Mouse (Mus musculus) embryo, embryonic 11 days (tissue): Measurements from ENCODE around the gene Ccdc63.
"Not testable (repeated sequence)": the region's sequence is repeated elsewhere in the genome, so short reads cannot be mapped to it uniquely, and the experiment has no call there.

Experiments
- DNase-seq: peaks from one replicate; pipeline ENCODE4 v3.0.0-alpha.2; 2015

Ccdc63 gene

DNA sequence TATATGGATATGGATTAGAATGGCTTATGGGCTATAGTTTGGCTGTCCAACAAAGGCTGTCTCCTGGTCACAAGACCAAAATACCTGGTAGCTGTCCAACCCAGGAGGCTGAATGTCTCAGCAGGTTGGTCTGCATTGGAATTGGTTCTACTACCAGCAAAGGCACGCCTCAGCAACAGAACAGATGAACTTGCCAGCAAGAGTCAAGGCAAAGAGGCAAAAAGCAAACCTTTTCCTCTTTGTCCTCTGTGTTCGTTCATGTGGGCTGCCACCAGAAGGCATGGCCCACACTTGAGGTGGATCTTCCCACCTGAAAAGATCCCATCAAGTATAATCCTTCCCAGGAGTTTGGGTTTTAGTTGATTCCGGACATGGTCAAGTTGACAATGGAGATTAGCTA lies at the start of gene Ccdc63:
Gene Ccdc63, minus strand, starts transcription at position 101 of the 400 bp plus-strand sequence.
- DNase-seq = no peak

- no peak for DNase-seq
Measured at GRCm38 (mm10) chr5:122189115-122189514, 48.5 kb upstream of the Ccdc63 start.

GRCm38 (mm10) chr5:122184858-122185257 lies 44.2 kb upstream of the Ccdc63 start:
- DNase-seq = not testable (repeated sequence)

DNA sequence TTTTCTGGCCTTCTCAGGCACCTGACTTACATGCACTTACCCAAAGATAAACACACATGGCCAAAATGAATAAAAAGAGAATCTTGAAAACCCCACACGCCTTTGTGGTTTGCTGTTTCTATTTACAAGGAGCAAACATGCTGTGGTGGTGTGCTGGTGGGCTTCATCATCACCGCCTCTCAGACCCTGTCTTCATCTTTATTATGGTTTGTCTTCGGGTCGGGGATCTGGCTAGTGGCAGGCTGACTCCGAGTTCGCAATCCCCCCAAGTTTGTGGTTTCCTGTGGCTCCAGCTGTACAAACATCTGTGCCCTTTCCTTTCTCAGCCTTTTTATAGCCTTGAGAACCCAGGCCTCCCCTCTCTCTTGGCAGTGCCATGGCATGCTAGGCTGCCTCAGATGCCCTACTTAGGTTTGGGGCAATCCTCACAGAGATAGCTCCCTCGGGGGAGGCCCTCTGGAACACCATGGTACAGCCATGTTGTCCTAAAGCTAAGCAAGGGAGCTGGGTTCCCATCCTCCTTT lies 43.7 kb upstream of the Ccdc63 start:
- no peak for DNase-seq

DNA sequence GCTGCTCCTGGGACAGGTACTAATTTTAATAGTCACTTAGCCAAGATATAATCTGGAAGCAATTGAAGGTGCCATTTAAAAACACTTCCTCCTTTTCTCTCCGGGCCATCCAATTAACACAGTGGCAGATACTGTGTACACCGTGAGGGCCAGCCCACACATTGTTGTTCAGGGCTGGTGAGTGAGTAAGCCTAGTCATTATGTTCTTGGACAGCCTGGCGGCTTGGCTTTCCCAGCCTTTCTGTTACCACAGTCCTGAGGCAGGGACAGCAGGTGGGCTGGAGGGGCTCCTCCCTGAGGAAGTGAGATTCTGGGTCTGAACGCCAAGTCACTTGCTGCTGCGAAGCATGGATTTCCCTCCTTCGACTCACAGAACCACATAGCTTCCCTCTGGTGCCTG lies 39.0 kb upstream of the Ccdc63 start:
- DNase-seq = no peak

GRCm38 (mm10) chr5:122176398-122176797 lies 35.8 kb upstream of the Ccdc63 start:
- peak; percentile 69 for DNase-seq

DNA sequence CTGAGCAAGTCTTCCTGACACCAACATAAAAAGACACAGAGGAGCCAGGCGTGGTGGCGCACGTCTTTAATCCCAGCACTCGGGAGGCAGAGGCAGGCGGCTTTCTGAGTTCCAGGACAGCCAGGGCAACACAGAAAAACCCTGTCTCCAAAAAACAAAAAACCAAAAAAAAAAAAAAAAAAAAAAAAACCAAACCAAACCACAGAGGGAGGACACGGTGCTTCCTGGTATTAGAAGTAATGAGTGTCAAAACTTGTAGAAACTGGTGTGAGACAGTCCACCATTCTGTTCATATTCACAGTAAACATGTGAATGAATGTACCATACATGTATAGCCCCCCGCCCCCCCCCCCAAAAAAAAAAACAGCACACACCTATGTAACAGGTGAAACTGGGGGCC lies 35.3 kb upstream of the Ccdc63 start:
- DNase-seq = no peak

GRCm38 (mm10) chr5:122175402-122175801 lies 34.8 kb upstream of the Ccdc63 start:
- no peak for DNase-seq

DNA sequence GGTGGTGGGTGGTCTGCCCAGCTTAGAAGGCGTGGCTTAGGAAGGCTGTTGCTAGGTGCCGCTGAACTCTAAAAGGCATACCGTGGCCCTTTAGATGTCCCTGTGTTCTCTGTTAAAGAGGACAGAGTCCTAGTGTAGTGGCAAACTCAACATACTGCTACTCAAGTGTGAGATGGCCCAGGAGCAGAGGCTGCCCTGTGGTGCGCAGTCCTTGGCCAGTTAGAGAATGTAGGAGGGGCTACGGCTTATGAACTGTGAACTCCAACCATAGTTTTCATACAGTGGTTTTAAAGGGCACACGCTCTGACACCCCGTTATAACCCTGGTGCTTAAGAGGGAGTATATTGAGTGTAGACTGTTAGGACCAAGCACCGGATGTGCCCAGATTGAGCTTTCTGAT lies 30.4 kb upstream of the Ccdc63 start:
- DNase-seq = no peak

DNA sequence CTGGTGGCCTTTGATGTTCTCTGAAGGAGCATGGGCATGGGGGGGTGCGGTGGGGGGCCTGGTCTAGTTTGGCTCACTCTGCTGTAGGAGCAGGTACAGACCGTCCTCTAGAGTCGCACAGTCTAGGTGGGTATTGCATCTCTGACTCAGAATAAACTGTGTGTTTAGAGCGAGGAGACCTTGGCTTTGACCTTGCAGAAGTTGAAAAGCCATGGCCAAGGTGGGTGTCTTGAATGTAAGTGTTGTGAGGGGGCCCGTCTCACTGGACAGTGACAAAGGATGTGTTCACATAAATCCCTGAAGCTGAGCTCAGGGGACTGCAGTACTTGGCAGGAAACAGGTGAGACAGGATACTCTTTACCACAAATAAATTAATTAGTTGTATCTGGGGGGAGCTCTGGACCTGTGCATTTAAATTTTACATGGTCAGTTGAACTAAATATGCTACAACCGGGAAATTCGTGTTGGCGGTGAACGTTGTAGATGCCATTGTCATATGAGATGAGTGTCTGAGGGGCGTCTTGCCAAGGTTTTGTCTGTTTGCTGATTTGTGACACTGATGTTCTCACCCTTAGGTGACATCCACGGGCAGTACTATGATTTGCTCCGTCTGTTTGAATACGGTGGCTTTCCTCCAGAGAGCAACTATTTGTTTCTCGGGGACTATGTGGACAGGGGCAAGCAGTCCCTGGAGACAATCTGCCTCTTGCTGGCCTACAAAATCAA lies 27.9 kb upstream of the Ccdc63 start:
- no peak for DNase-seq

- DNase-seq = no peak
Measured at GRCm38 (mm10) chr5:122166636-122167161, 26.1 kb upstream of the Ccdc63 start.

DNA sequence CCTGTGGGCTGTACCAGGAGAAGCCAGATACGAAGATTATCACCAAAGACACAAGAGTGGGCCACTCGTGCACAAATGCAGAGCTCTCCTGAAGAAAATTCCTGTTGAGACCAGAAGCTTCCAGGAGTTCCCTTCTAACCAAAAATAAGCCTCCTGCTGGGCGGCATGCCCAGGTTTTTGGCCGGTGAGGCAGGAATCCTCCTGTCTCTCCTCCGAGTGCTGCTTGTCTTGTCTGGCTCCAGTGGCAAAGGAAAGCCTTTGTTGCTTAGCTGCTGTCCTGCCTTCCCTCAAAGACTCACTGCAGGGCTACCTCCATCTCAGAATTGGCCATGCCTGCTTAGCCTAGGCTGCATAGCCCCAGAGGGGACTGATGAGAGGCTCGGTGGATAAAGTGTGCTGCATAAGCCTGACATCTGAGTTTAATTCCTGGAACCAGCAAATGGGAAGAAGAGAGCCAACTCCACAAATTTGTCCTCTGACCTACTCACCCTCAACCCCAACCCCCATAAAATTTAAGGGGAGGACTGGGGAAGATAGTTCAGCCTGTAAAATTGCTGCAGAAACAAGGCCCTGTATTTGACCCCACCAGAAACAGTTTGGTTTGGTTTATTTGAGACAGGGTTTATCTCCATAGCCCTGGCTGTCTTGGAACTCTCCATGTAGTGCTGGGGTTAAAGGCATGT lies 24.8 kb upstream of the Ccdc63 start:
- no peak for DNase-seq

- no peak for DNase-seq
Measured at GRCm38 (mm10) chr5:122164011-122164410, 23.4 kb upstream of the Ccdc63 start.

DNA sequence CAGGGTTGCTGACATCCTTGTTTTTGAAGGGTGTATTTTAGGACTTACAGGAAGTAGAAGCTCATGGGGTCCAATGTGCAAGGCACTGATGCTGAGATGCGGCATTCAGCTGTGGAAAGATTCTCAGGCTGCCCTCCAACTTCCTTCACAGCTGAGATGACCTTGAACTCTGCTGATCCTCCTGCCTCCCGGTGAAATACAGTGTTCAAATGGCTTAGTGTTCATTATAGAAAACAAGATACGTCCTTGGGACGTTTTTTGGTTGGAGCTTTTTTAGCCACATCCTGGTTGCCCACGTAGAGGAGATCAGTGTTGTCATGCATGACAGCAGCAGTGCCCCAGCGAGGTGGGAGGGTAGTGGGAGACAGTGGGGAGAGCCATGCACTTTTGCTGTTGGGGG lies 22.6 kb upstream of the Ccdc63 start:
- no peak for DNase-seq

DNA sequence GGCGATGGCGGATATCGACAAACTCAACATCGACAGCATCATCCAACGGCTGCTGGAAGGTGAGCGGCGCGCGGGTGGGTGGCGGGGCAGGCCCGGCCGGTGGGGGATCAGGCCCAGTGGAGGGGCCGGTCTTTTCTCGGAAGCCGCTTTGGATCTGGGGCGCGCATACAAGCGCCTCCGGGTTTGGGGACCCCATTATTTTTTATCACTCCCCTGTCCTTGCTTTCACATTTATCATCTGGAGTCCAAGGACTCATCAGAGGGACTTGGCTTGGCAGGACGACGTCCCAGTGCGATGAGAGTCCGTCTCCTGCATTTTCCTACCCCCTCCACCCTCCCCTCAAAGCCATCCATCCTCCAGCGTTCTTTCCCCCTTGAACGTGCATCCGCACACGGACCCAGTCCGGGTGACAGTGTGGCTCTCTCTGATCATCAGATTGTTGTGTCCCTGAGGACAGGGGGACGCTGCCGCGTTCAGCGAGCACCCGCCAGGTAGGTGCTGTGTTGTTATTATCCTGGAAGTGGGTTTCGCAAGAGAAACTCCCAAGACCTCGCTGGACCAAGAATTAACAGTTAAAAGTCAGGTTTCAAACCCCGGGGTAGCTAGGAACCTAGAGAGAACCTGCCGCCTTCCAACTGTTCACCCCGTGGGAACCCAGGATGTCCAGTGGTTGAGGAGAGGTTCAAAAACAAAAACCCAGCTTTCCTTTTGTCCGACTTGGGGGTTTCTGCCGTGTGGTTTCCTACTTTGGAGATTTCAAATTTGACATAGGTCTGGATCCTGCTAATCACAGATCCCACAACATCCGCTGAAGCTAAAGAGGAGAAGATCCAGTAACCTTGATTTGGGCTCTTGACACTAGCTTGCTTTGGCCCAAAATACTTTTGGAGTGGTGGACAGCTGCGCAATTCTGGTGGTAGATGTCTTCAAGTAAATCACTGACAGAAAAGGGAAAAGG lies 18.2 kb upstream of the Ccdc63 start:
- DNase-seq = no peak

DNA sequence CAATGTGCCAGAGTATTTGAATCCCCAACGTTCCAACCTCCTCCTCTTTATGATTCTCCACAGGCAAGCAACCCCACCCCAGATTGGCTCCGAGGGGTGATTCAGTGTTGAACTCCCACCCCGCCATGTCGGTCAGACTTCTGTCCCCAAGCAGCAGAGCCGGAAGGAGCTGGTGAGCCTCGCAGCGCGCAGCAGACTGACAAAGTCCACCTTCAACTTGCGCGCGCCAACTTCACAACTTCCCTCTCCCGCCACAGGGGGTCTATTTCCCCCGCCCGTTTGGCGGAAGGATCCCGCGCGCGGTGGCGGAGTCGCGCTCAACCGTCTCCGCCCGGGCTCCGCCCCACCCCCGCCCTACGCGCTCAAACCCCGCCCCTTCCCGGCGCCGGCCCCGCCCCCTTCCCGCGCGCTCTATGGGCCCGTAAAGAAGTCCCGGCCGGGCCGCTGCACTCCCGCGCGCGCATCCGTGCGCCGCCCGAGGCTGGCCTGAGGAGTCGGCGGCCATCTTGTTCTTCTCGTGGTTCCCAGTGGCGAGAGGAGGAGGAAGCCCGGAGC lies 17.3 kb upstream of the Ccdc63 start, which contains the start of gene Ppp1cc:
Gene Ppp1cc, plus strand, starts transcription at position 452 of the 555 bp plus-strand sequence.
- DNase-seq = peak; percentile 98

DNA sequence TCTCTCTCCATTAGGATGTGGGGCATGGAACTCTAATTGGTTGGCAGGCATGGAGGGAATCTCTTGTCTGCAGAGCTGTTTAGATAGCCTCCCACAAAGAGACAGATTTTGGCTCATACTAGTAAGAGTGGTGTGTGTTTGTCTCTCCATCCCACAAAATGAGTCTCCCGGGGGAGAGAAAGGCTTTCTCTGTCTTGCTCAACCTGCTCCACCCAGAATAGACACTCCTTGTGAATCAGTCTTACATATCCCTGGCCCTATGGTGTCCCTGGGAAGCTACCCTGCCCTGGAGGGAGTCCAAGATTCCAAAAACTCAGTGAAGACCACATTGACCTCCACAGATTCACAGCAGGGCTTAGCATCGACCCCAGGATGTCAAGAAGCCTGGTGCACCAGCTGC lies 15.9 kb upstream of the Ccdc63 start:
- no peak for DNase-seq

DNA sequence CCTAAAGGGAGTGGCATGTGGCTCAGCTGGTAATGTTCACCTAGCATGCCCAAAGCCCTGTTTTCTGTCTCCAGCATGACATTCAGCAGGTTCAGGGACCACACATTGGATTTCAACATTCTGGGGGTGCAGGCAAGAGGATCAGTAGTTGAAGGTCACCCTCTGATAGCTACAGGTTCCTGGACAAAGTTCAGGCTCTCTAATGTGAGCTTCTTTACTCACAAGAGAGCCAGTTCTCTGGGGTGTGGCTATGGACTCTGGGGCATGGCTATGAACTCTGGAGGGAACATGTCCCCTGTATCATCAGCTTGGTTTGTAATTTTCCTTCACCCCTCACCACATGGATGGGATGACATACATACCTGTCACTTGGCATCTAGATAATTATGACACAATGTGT lies 15.0 kb upstream of the Ccdc63 start:
- DNase-seq = no peak

DNA sequence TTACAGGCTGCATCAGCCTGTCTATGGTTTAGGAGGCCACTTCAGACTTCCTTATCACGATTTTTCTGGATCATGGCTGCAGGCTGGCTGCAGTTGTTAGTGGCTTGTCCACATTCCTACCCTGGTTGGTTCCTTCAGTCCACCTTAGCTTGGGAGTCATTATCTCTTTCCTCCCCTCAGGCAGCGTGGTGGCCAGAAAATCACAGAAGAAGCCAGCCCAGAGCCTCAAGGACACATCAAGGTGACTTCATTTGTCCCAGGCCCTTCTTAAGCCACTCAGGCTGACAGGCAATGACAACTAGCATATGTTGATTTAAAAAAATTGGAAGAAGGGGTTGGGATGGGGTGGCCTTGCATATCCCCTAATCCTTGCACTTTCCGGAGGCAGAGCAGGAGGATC lies 14.2 kb upstream of the Ccdc63 start:
- DNase-seq = no peak

GRCm38 (mm10) chr5:122154006-122154405 lies 13.4 kb upstream of the Ccdc63 start:
- DNase-seq = no peak

GRCm38 (mm10) chr5:122152508-122152907 lies 11.9 kb upstream of the Ccdc63 start:
- not testable (repeated sequence) for DNase-seq

DNA sequence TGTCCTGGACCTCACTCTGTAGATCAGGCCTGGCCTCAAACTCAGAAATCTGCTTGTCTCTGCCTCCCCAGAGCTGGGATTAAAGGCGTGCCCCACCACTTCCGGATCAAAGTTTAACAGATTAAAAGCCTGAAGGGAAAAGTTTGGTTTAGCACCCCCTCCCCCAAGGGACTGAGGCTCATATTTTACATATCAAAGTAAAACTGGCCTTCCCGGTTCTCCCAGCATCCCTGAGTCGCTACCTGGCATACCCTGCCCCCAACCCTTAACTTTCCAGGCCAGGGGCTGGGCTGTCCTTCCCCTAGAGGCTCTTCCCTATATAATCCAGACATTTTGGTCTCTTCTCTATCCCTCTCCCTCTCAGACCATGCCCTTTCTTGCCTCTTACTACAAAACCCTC lies 8.6 kb upstream of the Ccdc63 start:
- no peak for DNase-seq

DNA sequence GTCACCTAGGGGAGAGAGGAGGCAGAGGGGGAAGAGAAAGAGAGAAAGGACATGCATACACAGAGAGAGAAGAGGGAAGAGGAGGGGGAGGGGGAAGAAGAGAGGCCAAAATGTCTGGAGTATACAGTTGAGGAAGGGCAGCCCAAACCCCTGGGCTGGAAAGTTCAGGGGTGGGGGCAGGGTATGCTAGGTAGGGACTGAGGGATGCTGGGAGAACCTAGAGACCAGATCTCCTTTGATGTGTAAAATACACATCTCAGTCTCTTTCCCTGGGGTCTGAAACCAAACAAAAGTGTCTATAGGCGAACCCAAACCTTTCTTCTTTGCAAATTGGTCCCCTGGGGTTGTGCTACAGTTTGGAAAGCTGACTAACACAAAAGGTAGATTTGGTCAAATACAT lies 7.5 kb upstream of the Ccdc63 start:
- DNase-seq = no peak
